Mouse (Mus musculus): ENCODE results near the gene Mbd6.
A peak's percentile ranks its signal among the peaks of the same experiment; 100 is the strongest.

Mbd6 gene

GRCm38 (mm10) chr10:127289573-127290191 lies 864 bp upstream of the Mbd6 start:
- DNase-seq (ENCODE audit: extremely low spot score, low read depth, low spot score), result peak; percentile 35

DNA sequence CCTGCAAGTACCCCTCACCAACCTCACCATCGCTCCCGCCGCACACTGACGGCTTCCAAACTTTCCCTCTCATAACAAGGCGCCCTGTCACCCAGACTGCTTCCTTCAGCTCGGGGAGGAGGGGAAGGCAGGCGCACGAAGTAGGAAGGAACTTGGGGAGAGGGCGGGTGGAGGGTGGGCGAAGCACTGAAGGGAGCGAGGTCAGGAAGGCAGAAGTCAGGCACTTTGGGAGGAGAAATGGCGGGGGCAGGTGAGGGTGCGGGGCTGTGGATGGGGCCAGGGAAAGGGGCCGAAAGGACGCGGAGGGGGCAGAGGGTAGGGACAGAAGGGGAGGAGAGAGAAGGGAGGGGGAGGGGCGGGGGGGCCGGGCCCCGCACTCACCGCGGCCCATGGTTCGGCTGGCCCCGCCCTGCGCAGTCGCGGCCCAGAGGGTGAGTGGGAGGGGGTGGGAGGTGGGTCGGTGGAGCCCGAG lies 454 bp downstream of the Mbd6 start:
- DNase-seq (ENCODE audit: extremely low spot score, low read depth, low spot score), result no peak

- DNase-seq (ENCODE audit: extremely low spot score, low read depth, low spot score), result no peak
These were observed 903 bp downstream of the Mbd6 start for GRCm38 (mm10) chr10:127287936-127288293.

GRCm38 (mm10) chr10:127287271-127287935 lies 1.4 kb downstream of the Mbd6 start:
- no peak for DNase-seq (ENCODE audit: extremely low spot score, low read depth, low spot score)

- DNase-seq (ENCODE audit: extremely low spot score, low read depth, low spot score), result no peak
These were observed 2.1 kb downstream of the Mbd6 start for GRCm38 (mm10) chr10:127286730-127287129.

- DNase-seq (ENCODE audit: extremely low spot score, low read depth, low spot score), result no peak
These were observed 2.6 kb downstream of the Mbd6 start for GRCm38 (mm10) chr10:127286194-127286593.

- DNase-seq (ENCODE audit: extremely low spot score, low read depth, low spot score), result no peak
These were observed 3.2 kb downstream of the Mbd6 start for GRCm38 (mm10) chr10:127285644-127286043.

DNA sequence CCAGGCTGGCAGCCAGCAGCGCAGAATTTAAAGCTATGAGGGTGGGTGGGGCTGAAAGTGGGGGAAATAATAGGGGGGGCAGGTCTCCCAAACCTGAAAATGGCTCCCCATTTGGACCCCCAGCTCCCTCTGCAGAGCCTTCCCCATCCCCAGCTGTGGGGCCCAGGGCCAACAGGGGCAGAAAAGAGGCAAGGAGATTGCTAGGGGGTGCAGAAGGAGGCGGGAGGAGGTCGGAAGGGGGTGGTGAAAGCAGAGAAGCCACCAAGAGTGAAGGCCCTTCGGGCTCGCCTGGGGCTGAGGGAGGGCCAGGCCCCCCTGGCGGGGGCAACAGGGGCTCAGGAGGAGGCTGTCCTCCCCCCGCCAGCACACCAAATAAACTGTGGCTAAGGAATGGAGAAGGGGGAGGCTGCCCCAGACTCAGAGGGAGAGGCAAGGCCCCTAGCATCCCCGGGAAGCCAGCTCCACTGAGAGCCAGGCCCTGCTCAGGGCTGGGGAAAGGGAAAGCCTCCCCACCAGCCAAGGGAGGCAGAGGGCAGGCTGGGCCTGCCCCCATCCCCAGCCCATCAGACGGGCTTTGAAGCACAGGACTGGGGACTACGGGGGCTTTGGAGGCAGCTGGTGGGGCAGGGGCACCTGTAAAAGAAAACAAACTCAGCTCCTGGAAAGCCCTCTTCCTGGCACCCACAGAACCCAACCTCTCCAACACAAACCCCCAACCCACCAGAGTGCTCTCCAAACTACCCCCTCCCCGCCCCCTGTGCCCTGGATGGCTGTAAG lies 3.9 kb downstream of the Mbd6 start:
- DNase-seq (ENCODE audit: extremely low spot score, low read depth, low spot score), result no peak

DNA sequence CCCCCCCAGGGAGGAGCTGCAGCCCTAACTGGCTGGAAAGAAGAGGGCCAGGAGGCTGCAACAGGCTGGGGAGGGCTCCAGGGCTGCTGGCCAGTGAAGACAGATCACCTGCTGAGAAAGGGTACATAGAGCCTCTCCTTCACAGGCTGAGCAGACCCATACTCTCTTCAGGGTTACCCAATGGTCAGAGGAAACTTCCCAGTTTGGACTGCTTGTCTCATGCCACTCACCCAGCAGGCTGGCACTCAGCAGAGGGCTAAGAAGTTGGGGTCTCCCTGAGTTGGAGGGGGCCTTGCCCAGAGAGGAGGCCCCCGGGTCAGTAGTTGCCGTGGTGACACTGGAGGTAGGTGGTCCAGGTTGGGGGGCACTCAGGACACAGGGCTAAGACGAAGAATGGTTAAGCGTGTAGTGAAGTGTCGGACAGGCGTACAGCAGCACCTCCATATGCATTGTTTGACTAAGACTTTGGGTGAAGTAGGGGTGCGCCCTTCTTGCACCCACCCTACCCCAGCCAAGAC lies 4.7 kb downstream of the Mbd6 start:
- no peak for DNase-seq (ENCODE audit: extremely low spot score, low read depth, low spot score)

DNA sequence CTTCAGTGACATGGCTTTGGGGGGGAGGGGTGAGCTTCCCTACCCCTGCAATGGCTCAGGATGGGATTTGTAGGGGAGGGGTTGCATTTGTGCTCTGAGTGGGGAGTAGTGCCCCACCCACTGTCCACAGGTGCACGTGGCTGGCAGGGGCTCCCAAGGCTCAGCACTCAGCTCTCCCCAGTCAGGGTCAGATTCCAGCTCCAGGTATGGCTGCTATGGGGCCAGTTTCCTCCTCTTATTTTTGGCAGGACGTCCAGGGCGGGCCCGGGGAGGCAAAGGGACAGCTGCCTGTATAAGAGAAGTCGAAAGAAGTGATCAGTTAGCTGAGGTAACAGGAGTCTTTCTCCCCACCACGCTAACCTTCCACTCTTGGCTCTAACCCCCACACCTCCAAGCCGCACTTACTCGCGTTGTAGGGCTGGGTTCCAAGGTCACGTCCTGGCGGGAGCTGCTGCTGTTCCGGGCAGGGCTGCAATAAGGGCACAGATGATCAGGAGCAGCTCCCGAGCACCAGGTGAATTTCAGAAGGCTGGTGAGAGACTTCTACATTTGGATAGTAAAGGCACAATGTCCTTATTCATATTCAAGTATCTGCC lies 6.1 kb downstream of the Mbd6 start:
- no peak for DNase-seq (ENCODE audit: extremely low spot score, low read depth, low spot score)

DNA sequence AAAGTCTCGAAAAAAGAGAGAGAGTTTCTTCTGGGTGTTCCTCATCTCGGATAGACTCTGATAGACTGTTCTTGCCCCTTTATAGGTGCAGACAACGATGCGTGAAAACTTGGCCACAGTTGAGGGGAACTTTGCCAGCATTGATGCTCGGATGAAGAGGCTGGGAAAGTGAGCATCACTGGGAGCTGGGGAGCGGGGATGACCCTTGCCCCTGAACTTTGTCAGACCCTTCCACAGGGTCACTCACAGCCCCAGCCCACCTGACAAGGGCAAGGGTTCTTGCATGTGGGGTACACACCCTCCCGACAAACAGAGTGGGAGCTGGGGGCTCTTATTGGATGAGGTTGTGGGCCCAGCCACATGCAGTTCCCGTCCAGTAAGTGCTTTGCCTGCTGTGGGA lies 7.5 kb downstream of the Mbd6 start:
- no peak for DNase-seq (ENCODE audit: extremely low spot score, low read depth, low spot score)

DNA sequence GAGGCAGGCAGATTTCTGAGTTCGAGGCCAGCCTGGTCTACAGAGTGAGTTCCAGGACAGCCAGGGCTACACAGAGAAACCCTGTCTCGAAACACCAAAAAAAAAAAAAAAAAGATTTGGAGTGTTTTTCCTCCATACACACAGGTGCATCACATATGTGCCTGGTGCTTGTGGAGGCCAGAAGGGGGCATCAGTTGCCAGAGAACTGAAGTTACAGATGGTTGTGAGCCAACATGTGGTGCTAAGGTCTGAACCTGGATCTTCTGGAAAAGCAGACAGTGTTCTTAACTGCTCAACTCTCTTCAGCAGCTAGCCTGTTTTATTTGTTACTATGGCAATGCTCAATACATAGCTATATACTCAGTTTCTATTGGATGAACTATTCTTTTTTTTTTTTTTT lies 9.1 kb downstream of the Mbd6 start:
- DNase-seq (ENCODE audit: extremely low spot score, low read depth, low spot score), result no peak

GRCm38 (mm10) chr10:127274261-127275022 lies 14.4 kb downstream of the Mbd6 start:
- DNase-seq (ENCODE audit: extremely low spot score, low read depth, low spot score), result no peak

- DNase-seq (ENCODE audit: extremely low spot score, low read depth, low spot score), result no peak
These were observed 16.4 kb downstream of the Mbd6 start for GRCm38 (mm10) chr10:127272371-127272770.

- no peak for DNase-seq (ENCODE audit: extremely low spot score, low read depth, low spot score)
These were observed 18.9 kb downstream of the Mbd6 start for GRCm38 (mm10) chr10:127269884-127270283.

GRCm38 (mm10) chr10:127269036-127269435 lies 19.8 kb downstream of the Mbd6 start:
- DNase-seq (ENCODE audit: extremely low spot score, low read depth, low spot score), result no peak

DNA sequence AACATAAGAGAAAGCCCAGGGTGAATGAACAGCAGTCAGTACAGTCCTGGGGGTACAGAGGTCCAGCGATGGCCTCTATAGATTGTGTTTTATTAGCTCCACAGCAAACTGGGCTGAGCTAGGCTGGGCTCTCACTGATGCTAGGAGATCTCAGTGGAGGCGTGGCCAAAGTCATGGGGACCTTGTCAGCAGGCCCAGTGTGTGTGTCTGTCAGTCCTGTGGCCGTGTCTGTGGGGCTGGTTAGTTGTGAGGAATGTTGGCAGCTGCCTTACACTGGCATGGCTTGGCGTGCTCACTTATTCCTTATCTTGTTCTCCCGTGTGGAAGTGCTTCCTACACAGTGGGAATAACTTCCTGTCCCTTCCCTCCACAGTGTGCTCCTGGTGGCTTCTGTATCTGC lies 20.4 kb downstream of the Mbd6 start:
- no peak for DNase-seq (ENCODE audit: extremely low spot score, low read depth, low spot score)

- no peak for DNase-seq (ENCODE audit: extremely low spot score, low read depth, low spot score)
These were observed 21.5 kb downstream of the Mbd6 start for GRCm38 (mm10) chr10:127267318-127267717.

- peak; percentile 82 for DNase-seq (ENCODE audit: extremely low spot score, low read depth, low spot score)
These were observed 22.4 kb downstream of the Mbd6 start, which contains the start of gene Dctn2 for GRCm38 (mm10) chr10:127266112-127267091. Gene Dctn2, plus strand, starts transcription at chr10:127266368.
